Mouse (Mus musculus): Measurements from ENCODE around the gene Dact3. TPM values are rescaled to one million over a fixed set of nuclear protein-coding genes. Genes with fewer than 3 reads are reported as not detected.

The Dact3 gene
- polyA plus RNA-seq, 1 experiment from 2014 or later = 2.1 TPM

- H3K4me2 ChIP-seq (ENCODE audit: low read depth, low read length) = no peak overlapping the region
- peaks cover 33% of the 10 kb centered on the region for H3K36me3 ChIP-seq (ENCODE audit: control insufficient read depth, insufficient read depth, low read length)
- ATAC-seq (ENCODE audit: low read depth) = no peak
- H3K9me3 ChIP-seq (ENCODE audit: control insufficient read depth, low read length) = no peaks in the 10 kb centered on the region
- WGBS = 79% methylated on average over 19 of the region's 19 CpGs
- H3K4me1 ChIP-seq (replicated peaks; ENCODE audit: control insufficient read depth, insufficient read depth, low read length) = peaks cover 22% of the 10 kb centered on the region
- no peaks in the 10 kb centered on the region for H3K27me3 ChIP-seq (ENCODE audit: control insufficient read depth, insufficient read depth, low read depth, low read length)
- H3K4me3 ChIP-seq (ENCODE audit: low read length) = no peak overlapping the region
- H3K9ac ChIP-seq (ENCODE audit: low read length) = no peak overlapping the region
- no peak overlapping the region for H3K27ac ChIP-seq (ENCODE audit: low read length)
Measured at GRCm38 (mm10) chr7:16847507-16847906, 27.6 kb upstream of the Dact3 start.

- H3K4me1 ChIP-seq (replicated peaks; ENCODE audit: control insufficient read depth, insufficient read depth, low read length) = peaks cover 22% of the 10 kb centered on the region
- no peaks in the 10 kb centered on the region for H3K27me3 ChIP-seq (ENCODE audit: control insufficient read depth, insufficient read depth, low read depth, low read length)
- H3K4me3 ChIP-seq (ENCODE audit: low read length) = no peak overlapping the region
- H3K4me2 ChIP-seq (ENCODE audit: low read depth, low read length) = no peak overlapping the region
- no peak for ATAC-seq (ENCODE audit: low read depth)
- 29% methylated on average over 16 of the region's 17 CpGs for WGBS
- no peaks in the 10 kb centered on the region for H3K9me3 ChIP-seq (ENCODE audit: control insufficient read depth, low read length)
- H3K9ac ChIP-seq (ENCODE audit: low read length) = no peak overlapping the region
- peaks cover 38% of the 10 kb centered on the region for H3K36me3 ChIP-seq (ENCODE audit: control insufficient read depth, insufficient read depth, low read length)
- H3K27ac ChIP-seq (ENCODE audit: low read length) = no peak overlapping the region
Measured at GRCm38 (mm10) chr7:16848579-16848978, 26.5 kb upstream of the Dact3 start.

GRCm38 (mm10) chr7:16851636-16852035, 23.5 kb upstream of the Dact3 start:
- no peaks in the 10 kb centered on the region for H3K4me1 ChIP-seq (replicated peaks; ENCODE audit: control insufficient read depth, insufficient read depth, low read length)
- ATAC-seq (ENCODE audit: low read depth) = no peak
- no peak overlapping the region for H3K9ac ChIP-seq (ENCODE audit: low read length)
- peaks cover 63% of the 10 kb centered on the region for H3K36me3 ChIP-seq (ENCODE audit: control insufficient read depth, insufficient read depth, low read length)
- H3K4me2 ChIP-seq (ENCODE audit: low read depth, low read length) = no peak overlapping the region
- no peaks in the 10 kb centered on the region for H3K27me3 ChIP-seq (ENCODE audit: control insufficient read depth, insufficient read depth, low read depth, low read length)
- no peak overlapping the region for H3K4me3 ChIP-seq (ENCODE audit: low read length)
- no peak overlapping the region for H3K27ac ChIP-seq (ENCODE audit: low read length)
- WGBS = 88% methylated on average over 4 of the region's 4 CpGs
- no peaks in the 10 kb centered on the region for H3K9me3 ChIP-seq (ENCODE audit: control insufficient read depth, low read length)

DNA sequence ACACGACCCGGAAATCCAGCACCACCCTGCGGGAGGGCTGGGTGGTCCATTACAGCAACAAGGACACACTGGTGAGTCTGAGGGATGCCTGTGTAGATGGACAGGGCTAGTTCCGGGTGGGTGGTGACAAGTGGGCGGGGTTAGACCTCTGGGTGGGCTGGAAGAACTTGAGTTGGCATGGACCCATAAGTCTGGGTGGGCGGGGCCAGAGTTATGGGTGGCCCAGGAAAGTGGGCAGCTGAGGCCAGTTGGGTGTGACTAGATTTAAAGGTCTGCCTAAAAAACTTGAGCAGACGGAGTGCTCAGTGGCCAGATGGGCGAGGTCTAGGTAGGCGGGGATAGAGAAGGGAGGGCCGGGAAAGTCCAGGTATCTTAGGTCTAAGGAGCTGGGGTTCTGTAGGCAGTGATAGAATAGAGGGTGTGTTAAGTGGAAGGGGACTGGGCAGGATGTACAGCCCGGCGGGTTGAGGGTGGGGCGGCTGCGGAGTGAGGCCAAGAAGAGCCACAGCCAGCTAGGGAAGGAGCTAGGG, 21.8 kb upstream of the Dact3 start:
- Histone ChIP-seq H3K4me1 (replicated peaks; ENCODE audit: control insufficient read depth, insufficient read depth, low read length) (no peaks in the 10 kb centered on the region), H3K9ac (ENCODE audit: low read length) (no peak overlapping the region), H3K4me3 (ENCODE audit: low read length) (no peak overlapping the region), H3K4me2 (ENCODE audit: low read depth, low read length) (no peak overlapping the region), H3K36me3 (ENCODE audit: control insufficient read depth, insufficient read depth, low read length) (peaks cover 60% of the 10 kb centered on the region), H3K9me3 (ENCODE audit: control insufficient read depth, low read length) (no peaks in the 10 kb centered on the region), H3K27me3 (ENCODE audit: control insufficient read depth, insufficient read depth, low read depth, low read length) (no peaks in the 10 kb centered on the region), H3K27ac (ENCODE audit: low read length) (no peak overlapping the region)
- peak; percentile 56 for ATAC-seq (ENCODE audit: low read depth)
- 67% methylated on average over 14 of the region's 14 CpGs for WGBS

GRCm38 (mm10) chr7:16858336-16858735, 16.8 kb upstream of the Dact3 start:
- Histone ChIP-seq H3K4me2 (ENCODE audit: low read depth, low read length) (no peak overlapping the region), H3K27me3 (ENCODE audit: control insufficient read depth, insufficient read depth, low read depth, low read length) (no peaks in the 10 kb centered on the region), H3K9ac (ENCODE audit: low read length) (no peak overlapping the region), H3K4me3 (ENCODE audit: low read length) (no peak overlapping the region), H3K27ac (ENCODE audit: low read length) (no peak overlapping the region), H3K36me3 (ENCODE audit: control insufficient read depth, insufficient read depth, low read length) (peaks cover 29% of the 10 kb centered on the region), H3K9me3 (ENCODE audit: control insufficient read depth, low read length) (no peaks in the 10 kb centered on the region), H3K4me1 (replicated peaks; ENCODE audit: control insufficient read depth, insufficient read depth, low read length) (no peaks in the 10 kb centered on the region)
- ATAC-seq (ENCODE audit: low read depth) = no peak
- WGBS = 29% methylated on average over 17 of the region's 17 CpGs

DNA sequence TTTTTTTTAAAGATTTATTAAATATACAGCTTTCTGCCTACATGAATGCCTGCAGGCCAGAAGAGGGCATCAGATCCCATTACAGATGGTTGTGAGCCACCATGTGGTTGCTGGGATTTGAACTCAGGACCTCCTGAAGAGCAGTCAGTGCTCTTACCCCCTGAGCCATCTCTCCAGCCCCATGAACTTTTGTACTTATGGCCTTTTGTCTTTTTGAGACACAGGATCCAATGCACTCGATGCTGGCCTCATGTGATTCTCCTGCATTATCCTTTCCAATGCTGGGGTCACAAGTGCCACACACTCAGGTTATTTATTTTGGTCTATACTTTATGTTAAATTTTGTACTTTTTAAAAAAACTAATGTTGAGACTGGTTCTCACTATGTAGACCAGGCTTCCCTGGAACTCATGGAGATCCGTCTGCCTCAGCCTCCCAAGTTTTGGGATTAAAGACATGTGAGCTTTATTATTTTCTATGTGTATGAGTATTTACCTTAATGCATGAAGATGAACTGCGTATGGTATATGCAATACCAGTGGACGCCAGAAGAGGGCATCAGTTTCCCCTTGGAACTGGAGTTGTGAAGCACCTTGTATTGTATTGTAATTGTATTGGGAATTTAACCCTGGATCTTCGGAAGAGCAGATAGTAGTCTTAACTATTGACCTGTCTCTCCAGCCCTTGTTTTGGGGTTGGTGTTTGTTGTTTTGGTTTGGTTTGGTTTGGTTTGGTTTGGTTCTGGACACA, 15.0 kb upstream of the Dact3 start:
- H3K9me3 ChIP-seq (ENCODE audit: control insufficient read depth, low read length) = no peaks in the 10 kb centered on the region
- peaks cover 20% of the 10 kb centered on the region for H3K36me3 ChIP-seq (ENCODE audit: control insufficient read depth, insufficient read depth, low read length)
- no peaks in the 10 kb centered on the region for H3K4me1 ChIP-seq (replicated peaks; ENCODE audit: control insufficient read depth, insufficient read depth, low read length)

GRCm38 (mm10) chr7:16867488-16867887, 7.6 kb upstream of the Dact3 start:
- H3K27ac ChIP-seq (ENCODE audit: low read length) = 0 out of 2 replicates have a peak overlapping the region, but pooled peaks have one; percentile 5
- H3K27me3 ChIP-seq (ENCODE audit: control insufficient read depth, insufficient read depth, low read depth, low read length) = no peaks in the 10 kb centered on the region
- ATAC-seq (ENCODE audit: low read depth) = no peak
- 57% methylated on average over 3 of the region's 3 CpGs for WGBS
- H3K36me3 ChIP-seq (ENCODE audit: control insufficient read depth, insufficient read depth, low read length) = peaks cover 17% of the 10 kb centered on the region
- no peak overlapping the region for H3K4me2 ChIP-seq (ENCODE audit: low read depth, low read length)
- no peak overlapping the region for H3K9ac ChIP-seq (ENCODE audit: low read length)
- H3K4me3 ChIP-seq (ENCODE audit: low read length) = no peak overlapping the region
- no peaks in the 10 kb centered on the region for H3K4me1 ChIP-seq (replicated peaks; ENCODE audit: control insufficient read depth, insufficient read depth, low read length)
- no peaks in the 10 kb centered on the region for H3K9me3 ChIP-seq (ENCODE audit: control insufficient read depth, low read length)

More for the DNA sequence above, 15.0 kb upstream of the Dact3 start:
- Histone ChIP-seq H3K4me2 (ENCODE audit: low read depth, low read length) (no peak overlapping the region), H3K4me3 (ENCODE audit: low read length) (no peak overlapping the region), H3K27me3 (ENCODE audit: control insufficient read depth, insufficient read depth, low read depth, low read length) (no peaks in the 10 kb centered on the region), H3K9ac (ENCODE audit: low read length) (no peak overlapping the region), H3K27ac (ENCODE audit: low read length) (no peak overlapping the region)
- 33% methylated on average over 5 of the region's 5 CpGs for WGBS
- no peak for ATAC-seq (ENCODE audit: low read depth)

DNA sequence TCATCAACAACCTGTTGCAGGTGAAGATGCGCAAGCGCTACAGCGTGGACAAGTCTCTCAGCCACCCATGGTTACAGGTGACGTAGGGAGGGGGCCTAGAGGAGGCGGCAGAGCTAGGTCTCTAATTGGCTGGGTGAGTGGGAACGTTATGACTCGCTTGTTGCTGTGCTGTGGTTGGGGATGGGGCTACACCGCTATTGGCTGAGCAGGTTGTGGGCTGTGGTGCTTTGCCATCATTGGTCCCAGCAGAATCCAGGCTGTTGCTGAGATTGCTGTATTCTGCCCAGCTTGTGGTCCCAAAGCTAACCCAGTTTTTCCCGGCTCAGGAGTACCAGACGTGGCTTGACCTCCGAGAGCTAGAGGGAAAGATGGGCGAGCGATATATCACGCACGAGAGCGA, 5.6 kb upstream of the Dact3 start:
- Histone ChIP-seq H3K27me3 (ENCODE audit: control insufficient read depth, insufficient read depth, low read depth, low read length) (no peaks in the 10 kb centered on the region), H3K9ac (ENCODE audit: low read length) (no peak overlapping the region), H3K9me3 (ENCODE audit: control insufficient read depth, low read length) (no peaks in the 10 kb centered on the region), H3K4me3 (ENCODE audit: low read length) (no peak overlapping the region), H3K36me3 (ENCODE audit: control insufficient read depth, insufficient read depth, low read length) (peaks cover 17% of the 10 kb centered on the region), H3K4me1 (replicated peaks; ENCODE audit: control insufficient read depth, insufficient read depth, low read length) (peaks cover 3% of the 10 kb centered on the region), H3K4me2 (ENCODE audit: low read depth, low read length) (no peak overlapping the region), H3K27ac (ENCODE audit: low read length) (no peak overlapping the region)
- 36% methylated on average over 16 of the region's 16 CpGs for WGBS
- ATAC-seq (ENCODE audit: low read depth) = peak; percentile 63

DNA sequence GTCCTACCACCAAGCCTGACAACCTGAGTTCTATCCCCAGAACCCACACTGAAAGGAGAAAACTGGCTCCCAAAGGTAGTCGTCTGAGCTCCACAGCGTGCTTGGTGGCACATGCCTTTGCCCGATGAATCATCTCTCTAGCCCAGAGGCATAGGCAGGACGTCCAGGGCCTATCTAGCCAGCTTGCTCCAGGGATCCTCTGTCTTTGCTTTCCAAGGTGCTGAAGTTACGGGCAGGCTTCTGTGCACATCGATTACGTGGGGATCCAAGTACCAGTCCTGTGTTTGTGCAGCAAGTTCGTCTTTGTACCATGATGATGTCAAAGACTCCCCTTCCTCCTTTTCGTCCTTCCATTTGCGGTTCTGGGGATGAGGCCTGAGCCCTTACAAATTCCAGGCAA, 3.5 kb upstream of the Dact3 start:
- H3K27me3 ChIP-seq (ENCODE audit: control insufficient read depth, insufficient read depth, low read depth, low read length) = no peaks in the 10 kb centered on the region; the same call in 1 of the 2 replicates
- H3K9me3 ChIP-seq (ENCODE audit: control insufficient read depth, low read length) = no peaks in the 10 kb centered on the region
- H3K27ac ChIP-seq (ENCODE audit: low read length) = no peak overlapping the region
- no peak for ATAC-seq (ENCODE audit: low read depth)
- H3K4me3 ChIP-seq (ENCODE audit: low read length) = no peak overlapping the region
- H3K4me1 ChIP-seq (replicated peaks; ENCODE audit: control insufficient read depth, insufficient read depth, low read length) = peaks cover 9% of the 10 kb centered on the region
- no peak overlapping the region for H3K9ac ChIP-seq (ENCODE audit: low read length)
- no peak overlapping the region for H3K4me2 ChIP-seq (ENCODE audit: low read depth, low read length)
- H3K36me3 ChIP-seq (ENCODE audit: control insufficient read depth, insufficient read depth, low read length) = peaks cover 8% of the 10 kb centered on the region; the same call in 1 of the 2 replicates
- 79% methylated on average over 10 of the region's 10 CpGs for WGBS

Data from lung, embryonic 16.5 days (tissue).